Mouse (Mus musculus): ENCODE data around the gene Rufy4.

DNA sequence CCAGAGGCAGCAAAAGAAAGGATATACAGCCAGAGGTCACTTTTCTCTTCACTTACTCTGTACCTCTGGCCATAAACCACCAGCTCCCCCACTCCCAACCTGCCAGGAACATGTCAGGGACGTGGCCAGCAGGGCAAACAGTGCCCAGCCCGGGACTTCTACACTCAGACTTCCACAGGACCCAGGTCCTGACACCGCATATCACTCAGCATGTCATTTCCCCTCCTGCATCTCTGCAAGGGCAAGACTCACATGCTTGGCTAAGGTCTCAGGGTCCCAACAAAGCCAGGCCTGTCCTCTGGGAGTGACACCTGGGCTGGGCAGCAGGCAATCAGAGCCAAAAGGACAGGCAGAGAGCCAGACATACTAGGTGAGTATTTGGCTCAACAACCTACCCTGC, 12.3 kb upstream of the Rufy4 start:
- TF ChIP-seq POLR2A (IDR thresholded peaks at IDR 0.05; ENCODE audit: low read depth, low read length) (no peak), E2F4 (IDR thresholded peaks at IDR 0.05; ENCODE audit: insufficient replicate concordance, low read depth, low read length) (no peak), KAT2A (IDR thresholded peaks at IDR 0.05; ENCODE audit: insufficient replicate concordance, low read length) (no peak), MYC (IDR thresholded peaks at IDR 0.05; ENCODE audit: low read depth, low read length) (no peak)

Measured in CH12.LX (cell line).